Mouse (Mus musculus): Measurements from ENCODE around the gene Irf7.

The Irf7 gene

GRCm38 (mm10) chr7:141220377-141220776 is 45.9 kb downstream of the Irf7 start:
- no peak for DNase-seq (ENCODE audit: low read depth, low spot score)

- DNase-seq (ENCODE audit: low read depth, low spot score): no peak
These were observed 46.7 kb downstream of the Irf7 start for GRCm38 (mm10) chr7:141219558-141220099.

DNA sequence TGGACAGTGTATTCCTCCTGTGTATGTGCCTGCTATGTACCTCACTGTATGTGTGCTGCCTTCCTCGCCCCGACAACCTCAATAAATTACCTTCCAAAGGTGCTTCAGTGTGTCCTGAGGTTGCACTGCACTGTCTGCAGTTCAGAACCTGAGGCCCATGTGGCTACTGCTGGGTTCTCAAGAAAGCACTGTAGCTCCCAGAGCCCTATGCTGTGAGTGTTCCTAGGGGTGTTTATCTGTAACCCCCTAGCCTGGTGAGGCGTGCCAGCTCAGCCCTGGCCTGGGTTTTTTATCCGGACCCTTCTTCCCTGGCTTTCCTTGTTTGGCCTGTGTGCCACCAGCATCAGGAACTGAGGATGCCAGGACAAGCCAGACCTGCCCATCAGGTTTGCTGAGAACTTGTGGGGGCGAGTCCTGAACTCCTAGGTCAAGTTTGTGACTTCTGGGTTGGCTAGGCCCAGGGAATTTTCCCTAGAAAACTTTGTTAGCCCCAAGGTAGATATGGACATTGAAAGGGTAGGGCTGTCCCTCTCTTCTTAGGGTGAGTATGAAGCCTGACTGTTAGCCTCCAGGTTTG is 47.6 kb downstream of the Irf7 start:
- DNase-seq (ENCODE audit: low read depth, low spot score): no peak

- no peak for DNase-seq (ENCODE audit: low read depth, low spot score)
These were observed 48.1 kb downstream of the Irf7 start for GRCm38 (mm10) chr7:141218141-141218540.

GRCm38 (mm10) chr7:141217343-141218013 is 48.8 kb downstream of the Irf7 start:
- DNase-seq (ENCODE audit: low read depth, low spot score): no peak

DNA sequence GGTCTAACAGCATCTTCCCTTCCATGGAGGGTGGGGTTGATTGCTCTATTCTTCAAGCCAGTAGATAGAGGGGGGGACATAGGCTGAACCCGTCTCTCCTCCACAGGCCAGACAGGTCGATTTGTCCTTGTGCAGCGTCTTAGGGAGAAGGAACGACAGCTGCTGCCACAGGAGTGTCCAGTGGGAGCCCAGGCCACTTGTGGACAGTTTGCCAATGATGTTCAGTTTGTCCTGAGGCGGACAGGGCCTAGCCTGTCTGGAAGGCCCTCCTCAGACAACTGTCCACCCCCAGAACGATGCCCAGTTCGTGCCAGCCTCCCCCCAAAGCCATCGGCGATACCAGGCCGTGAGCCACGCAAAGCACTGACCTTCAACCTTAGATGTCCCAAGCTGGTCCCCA is 49.4 kb downstream of the Irf7 start:
- no peak for DNase-seq (ENCODE audit: low read depth, low spot score)

- DNase-seq (ENCODE audit: low read depth, low spot score): peak; percentile 81
These were observed 50.2 kb downstream of the Irf7 start for GRCm38 (mm10) chr7:141215880-141216733.

GRCm38 (mm10) chr7:141215101-141215879 is 51.0 kb downstream of the Irf7 start, which contains the start of gene Rassf7:
Gene Rassf7 (plus strand): TSS chr7:141215860.
- peak; percentile 99 for DNase-seq (ENCODE audit: low read depth, low spot score)

- no peak for DNase-seq (ENCODE audit: low read depth, low spot score)
These were observed 52.0 kb downstream of the Irf7 start for GRCm38 (mm10) chr7:141214310-141214709.

- DNase-seq (ENCODE audit: low read depth, low spot score): no peak
These were observed 52.6 kb downstream of the Irf7 start, which contains the start of gene Lmntd2 for GRCm38 (mm10) chr7:141213605-141214235. Gene Lmntd2 (minus strand): TSS chr7:141214080.

DNA sequence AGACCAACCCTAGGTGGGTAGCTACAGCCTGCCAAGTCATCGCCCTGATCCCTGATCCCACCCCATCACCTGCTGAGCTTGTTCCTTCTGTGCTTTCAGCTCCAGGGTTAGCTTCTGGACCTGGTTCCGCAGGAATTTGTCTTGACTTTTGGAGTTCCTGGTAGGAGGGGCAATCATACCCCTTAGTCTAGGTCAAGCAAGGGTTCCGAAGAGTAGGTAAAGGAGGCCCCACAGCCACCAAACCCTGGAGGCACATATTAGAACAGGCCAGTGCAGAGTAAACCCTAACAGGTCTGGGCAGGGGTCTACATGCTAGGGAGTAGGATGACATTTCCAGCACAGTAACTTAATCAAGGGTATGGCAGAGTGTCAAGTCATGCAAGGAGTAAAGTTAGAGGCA is 53.1 kb downstream of the Irf7 start:
- peak; percentile 34 for DNase-seq (ENCODE audit: low read depth, low spot score)
